Mouse (Mus musculus): ENCODE data around the gene Slc43a2.

GRCm38 (mm10) chr11:75538970-75539299, 7.4 kb downstream of the Slc43a2 start:
- TF ChIP-seq CTCF (IDR thresholded peaks at IDR 0.05; ENCODE audit: low read depth, low read length) (no peak), GATA1 (IDR thresholded peaks at IDR 0.05; ENCODE audit: borderline replicate concordance, low read length) (no peak), TAL1 (conservative IDR thresholded peaks at IDR 0.05; ENCODE audit: low read depth, low read length) (no peak), POLR2AphosphoS5 (IDR thresholded peaks at IDR 0.05; ENCODE audit: insufficient replicate concordance, low read depth, low read length) (no peak)

Measured in G1E (cell line).